Mouse (Mus musculus) spleen, adult 2 months (tissue): ENCODE measurements around the gene Fndc1.

Source experiments
- CTCF ChIP-seq: fragments of 200-500 bp; IDR thresholded peaks from 2 replicates; pipeline ENCODE4 v1.5.1; 2011; ENCODE audit warnings: mild to moderate bottlenecking, inconsistent platforms; ENCODE audit not compliant: insufficient read depth, insufficient read length, insufficient replicate concordance; ENCODE audit errors: extremely low read depth
- POLR2A ChIP-seq: fragments of 200-500 bp; IDR thresholded peaks from 2 replicates; pipeline ENCODE4 v1.6.1; 2011; ENCODE audit warnings: low read depth, low read length, inconsistent platforms

GRCm38 (mm10) chr17:7863745-7864144 is 36.6 kb upstream of the Fndc1 start:
- TF ChIP-seq CTCF (peak; percentile 87; the same call in 1 of the 2 replicates), POLR2A (no peak)
